Mouse (Mus musculus): ENCODE results near the gene B430306N03Rik. TPM values are rescaled to one million over a fixed set of nuclear protein-coding genes. Genes with fewer than 3 reads are reported as not detected.

B430306N03Rik gene
- polyA plus RNA-seq, 1 experiment from 2014 or later: 0.03 TPM

DNA sequence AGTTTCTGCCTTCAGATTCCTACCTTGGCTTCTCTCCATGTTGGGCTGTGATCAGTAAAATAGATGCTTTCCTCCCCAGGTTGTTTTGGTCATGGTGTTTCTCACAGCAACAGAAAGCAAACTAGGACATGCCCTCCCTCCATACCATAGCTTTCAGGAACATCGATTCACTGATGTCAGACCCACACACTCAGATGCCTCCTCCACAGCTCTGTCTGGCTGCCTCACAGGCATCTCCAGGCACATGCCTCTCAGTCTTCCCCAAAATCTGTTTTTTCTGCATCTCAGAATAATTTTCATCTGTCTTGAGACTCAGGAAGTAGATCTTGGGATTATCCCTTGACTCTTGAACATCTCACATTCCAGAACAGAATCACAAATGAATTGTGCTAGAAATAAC is 60.2 kb downstream of the B430306N03Rik start:
- no peak for TF ChIP-seq CTCF (IDR thresholded peaks at IDR 0.05)
- ChIA-PET CTCF (no interaction called here), POLR2A (no interaction called here)
- in situ Hi-C loops (cut with MboI; ENCODE audit: low pct_unique_long_range_greater_than_20kb): no loop called here
- DNase-seq (ENCODE audit: low read depth, low spot score) (no peak), ATAC-seq (no peak)
- no peaks in the 10 kb centered on the region for H3K27me3 ChIP-seq

Other genes with a start within 250 kb of the B430306N03Rik start
- gene 1700067P10Rik, start 226.8 kb upstream of the B430306N03Rik start, polyA plus RNA-seq (2021): not detected
- gene 9830107B12Rik, start 169.9 kb upstream of the B430306N03Rik start, polyA plus RNA-seq (2021): not detected
- 0.09 TPM for gene A530064D06Rik, start 148.9 kb upstream of the B430306N03Rik start, polyA plus RNA-seq (2021)
- not detected for gene Trem1, start 83.4 kb upstream of the B430306N03Rik start, polyA plus RNA-seq (2021)
- 0.06 TPM for gene Trem3, start 68.4 kb upstream of the B430306N03Rik start, polyA plus RNA-seq (2021)
- gene Treml4, start 51.8 kb upstream of the B430306N03Rik start, polyA plus RNA-seq (2021): not detected
- gene Treml2, start 16.6 kb upstream of the B430306N03Rik start, polyA plus RNA-seq (2021): not detected
- 0.45 TPM for gene Trem2, start 30.3 kb downstream of the B430306N03Rik start, polyA plus RNA-seq (2021)
- not detected for gene Treml1, start 43.8 kb downstream of the B430306N03Rik start, polyA plus RNA-seq (2021)
- 57.3 TPM for gene Nfya, start 93.8 kb downstream of the B430306N03Rik start, polyA plus RNA-seq (2021)
- gene Oard1, start 93.9 kb downstream of the B430306N03Rik start, polyA plus RNA-seq (2021): 37.7 TPM
- gene Apobec2, start 116.8 kb downstream of the B430306N03Rik start, polyA plus RNA-seq (2021): 0.10 TPM
- gene Tspo2, start 135.4 kb downstream of the B430306N03Rik start, polyA plus RNA-seq (2021): 0.06 TPM
- 0.05 TPM for gene Unc5cl, start 138.8 kb downstream of the B430306N03Rik start, polyA plus RNA-seq (2021)

All from Patski (cell line).